In genomic region chr2:132903498-132903897, GRCm38 (mm10) we compare ENCODE assay signal across 8 mouse cellular contexts. TPM values are rescaled to one million over a fixed set of nuclear protein-coding genes. Genes with fewer than 3 reads are reported as not detected.
A peak's percentile ranks its signal among the peaks of the same experiment; 100 is the strongest.
DNase-seq lines count a peak whose midpoint lies in the region; ATAC-seq and TF ChIP-seq lines count a peak whose summit lies in the region.

No protein-coding gene starts in this region.

- H3K36me3 ChIP-seq in heart, adult 2 months (ENCODE audit: control insufficient read depth, insufficient read depth, low read length), result no peaks in the 10 kb centered on the region
- H3K36me3 ChIP-seq in lung, embryonic 16.5 days (ENCODE audit: control insufficient read depth, insufficient read depth, low read length), result no peaks in the 10 kb centered on the region

- no peak overlapping the region for H3K27ac ChIP-seq in heart, adult 2 months
- H3K27ac ChIP-seq in lung, embryonic 16.5 days (ENCODE audit: low read length), result no peak overlapping the region

- WGBS in heart, adult 2 months, result 33% methylated on average over 3 of the region's 3 CpGs
- WGBS in lung, embryonic 16.5 days, result 28% methylated on average over 3 of the region's 3 CpGs

- intact Hi-C loops in heart, adult 2 months (cut with DNase I), result loop anchor here (1.0 to 10.0 kb wide), 3 partner anchors 57 to 589 kb away; partner anchors contain the start of gene Crls1
- intact Hi-C loops in heart, postnatal 25 days (cut with DNase I), result loop anchor here (1.0 to 10.0 kb wide), 3 partner anchors 57 to 387 kb away; partner anchors contain the start of gene Crls1
- intact Hi-C loops in heart, postnatal 36 days (cut with DNase I), result loop anchor here (1.0 to 10.0 kb wide), 2 partner anchors 57 to 589 kb away; partner anchors contain the start of gene Crls1

- no peak overlapping the region for H3K4me2 ChIP-seq in lung, embryonic 16.5 days (ENCODE audit: low read depth, low read length)

- peak; percentile 84 for TF ChIP-seq CTCF in heart, adult 2 months (IDR thresholded peaks at IDR 0.05)

- no peak for DNase-seq in heart, adult 2 months
- DNase-seq in heart, postnatal 25 days (ENCODE audit: low spot score), result no peak
- DNase-seq in adrenal gland, adult 8-10 months, result peak; percentile 80
- DNase-seq in embryo, embryonic 11 days, result peak; percentile 83
- DNase-seq in heart, postnatal 36 days, result peak; percentile 30 to 32
- peak; percentile 77 for DNase-seq in layer of hippocampus, adult 11-12 months (ENCODE audit: low spot score)
- peak; percentile 76 for DNase-seq in retina, postnatal 1 day

- H3K9me3 ChIP-seq in lung, embryonic 16.5 days (ENCODE audit: control insufficient read depth, low read length), result no peaks in the 10 kb centered on the region

- no peak overlapping the region for H3K4me3 ChIP-seq in heart, adult 2 months
- H3K4me3 ChIP-seq in lung, embryonic 16.5 days (ENCODE audit: low read length), result no peak overlapping the region

- H3K27me3 ChIP-seq in heart, adult 2 months (ENCODE audit: control insufficient read depth, insufficient read depth, low read length), result no peaks in the 10 kb centered on the region
- no peaks in the 10 kb centered on the region for H3K27me3 ChIP-seq in lung, embryonic 16.5 days (ENCODE audit: control insufficient read depth, insufficient read depth, low read depth, low read length)

- TF ChIP-seq EP300 in heart, adult 2 months (IDR thresholded peaks at IDR 0.05; ENCODE audit: insufficient read depth, low read depth, low read length), result no peak

- no peaks in the 10 kb centered on the region for H3K79me2 ChIP-seq in heart, adult 2 months (replicated peaks; ENCODE audit: control insufficient read depth, insufficient read depth, low read length)

- H3K4me1 ChIP-seq in heart, adult 2 months (ENCODE audit: control insufficient read depth, insufficient read depth, low read length), result no peaks in the 10 kb centered on the region
- H3K4me1 ChIP-seq in lung, embryonic 16.5 days (replicated peaks; ENCODE audit: control insufficient read depth, insufficient read depth, low read length), result no peaks in the 10 kb centered on the region

- no peak for TF ChIP-seq POLR2A in heart, adult 2 months (IDR thresholded peaks at IDR 0.05; ENCODE audit: insufficient read depth, low read depth, low read length)

- 0 out of 2 replicates have a peak, but pooled peaks have one; percentile 49 for ATAC-seq in lung, embryonic 16.5 days (ENCODE audit: low read depth)

- no peak overlapping the region for H3K9ac ChIP-seq in heart, adult 2 months (ENCODE audit: low read depth, low read length)
- no peak overlapping the region for H3K9ac ChIP-seq in lung, embryonic 16.5 days (ENCODE audit: low read length)

RNA-seq across cellular contexts. Expression of gene Lrrn4, which starts 22.8 kb away (rescaled TPM):
- 1 to 10 TPM; 4.8 to 5.9 TPM for total RNA-seq in heart, adult 2 months (2021)
- polyA plus RNA-seq in heart, adult 2 months (2012; rRNA removed), result 9.8 and 11.1 TPM in 2 replicates
- 1 to 10 TPM; 5.5 to 8.2 TPM for total RNA-seq in heart, postnatal 25 days (2021)
- total RNA-seq in adrenal gland, adult 8-10 months (2022), result 1 to 10 TPM; 2.5 to 4.4 (median 3.3) TPM
- 1 to 10 TPM; 5.0 to 9.0 TPM for total RNA-seq in heart, postnatal 36 days (2021)
- 6.3 and 7.3 TPM in 2 replicates for polyA plus RNA-seq in lung, embryonic 16.5 days (2015; fragmentation: Nextera tagmentation; extraction: Ambion mirVana)

RNA-seq across cellular contexts. Expression of gene Fermt1, which starts 42.2 kb away (rescaled TPM):
- total RNA-seq in heart, adult 2 months (2021), result not detected
- polyA plus RNA-seq in heart, adult 2 months (2012; rRNA removed), result 0.02 TPM in 1 of 2 replicates, not detected in the other
- not detected for total RNA-seq in heart, postnatal 25 days (2021)
- not detected for total RNA-seq in adrenal gland, adult 8-10 months (2022)
- total RNA-seq in heart, postnatal 36 days (2021), result not detected
- 3.7 and 4.4 TPM in 2 replicates for polyA plus RNA-seq in lung, embryonic 16.5 days (2015; fragmentation: Nextera tagmentation; extraction: Ambion mirVana)

RNA-seq across cellular contexts. Expression of gene Crls1, which starts 57.0 kb away (rescaled TPM):
- 10 to 100 TPM; 19.5 to 20.1 TPM for total RNA-seq in heart, adult 2 months (2021)
- 21.9 and 36.0 TPM in 2 replicates for polyA plus RNA-seq in heart, adult 2 months (2012; rRNA removed)
- 10 to 100 TPM; 18.7 to 19.5 TPM for total RNA-seq in heart, postnatal 25 days (2021)
- total RNA-seq in adrenal gland, adult 8-10 months (2022), result 10 to 100 TPM; 58.7 to 99.6 (median 68.6) TPM
- total RNA-seq in heart, postnatal 36 days (2021), result 10 to 100 TPM; 18.0 to 18.9 TPM
- 7.7 and 8.4 TPM in 2 replicates for polyA plus RNA-seq in lung, embryonic 16.5 days (2015; fragmentation: Nextera tagmentation; extraction: Ambion mirVana)

Comparison
In these comparisons a context has a peak if more than half of its experiments do, and no peak if none do; other contexts are left out.
1. DNase-seq: peak in adrenal gland, adult 8-10 months (single experiment), embryo, embryonic 11 days (single experiment), heart, postnatal 36 days (2 of 2), layer of hippocampus, adult 11-12 months (single experiment) and retina, postnatal 1 day (single experiment); none in heart, adult 2 months (0 of 2) and heart, postnatal 25 days (single experiment).